Comparison of ENCODE assay signal across 8 mouse cellular contexts in genomic region chr10:4611386-4612155, GRCm38 (mm10). TPM values are rescaled to one million over a fixed set of nuclear protein-coding genes. Genes with fewer than 3 reads are reported as not detected.
DNase-seq lines count a peak whose midpoint lies in the region; ATAC-seq lines count a peak whose summit lies in the region.

Gene Esr1 (plus strand): TSS chr10:4611593.

- H3K4me3 ChIP-seq in lung, embryonic 16.5 days (ENCODE audit: low read length), result peak within 1 kb of the TSS; percentile 32
- H3K4me3 ChIP-seq in heart, embryonic 12.5 days, result peak within 1 kb of the TSS; percentile 32
- peak within 1 kb of the TSS; percentile 35 for H3K4me3 ChIP-seq in limb, embryonic 13.5 days

- ATAC-seq in lung, embryonic 16.5 days (ENCODE audit: low read depth), result peak; percentile 36; the same call in 1 of the 2 replicates
- no peak for ATAC-seq in heart, embryonic 12.5 days (ENCODE audit: insufficient number of reproducible peaks, low FRiP score)
- ATAC-seq in limb, embryonic 13.5 days (ENCODE audit: low FRiP score, low read depth), result peak; percentile 70; the same call in 1 of the 2 replicates

- H3K36me3 ChIP-seq in lung, embryonic 16.5 days (ENCODE audit: control insufficient read depth, insufficient read depth, low read length), result no peaks in the 10 kb centered on the region
- H3K36me3 ChIP-seq in heart, embryonic 12.5 days, result no peaks in the 10 kb centered on the region
- no peaks in the 10 kb centered on the region for H3K36me3 ChIP-seq in limb, embryonic 13.5 days

- H3K27me3 ChIP-seq in lung, embryonic 16.5 days (ENCODE audit: control insufficient read depth, insufficient read depth, low read depth, low read length), result no peaks in the 10 kb centered on the region
- H3K27me3 ChIP-seq in heart, embryonic 12.5 days (replicated peaks), result no peaks in the 10 kb centered on the region
- H3K27me3 ChIP-seq in limb, embryonic 13.5 days, result no peaks in the 10 kb centered on the region

- peak within 1 kb of the TSS; percentile 55 for H3K4me2 ChIP-seq in lung, embryonic 16.5 days (ENCODE audit: low read depth, low read length)
- peak within 1 kb of the TSS; percentile 63 for H3K4me2 ChIP-seq in heart, embryonic 12.5 days
- H3K4me2 ChIP-seq in limb, embryonic 13.5 days (replicated peaks), result peak within 1 kb of the TSS; percentile 61

- H3K27ac ChIP-seq in lung, embryonic 16.5 days (ENCODE audit: low read length), result no peak within 1 kb of the TSS
- no peak within 1 kb of the TSS for H3K27ac ChIP-seq in heart, embryonic 12.5 days (ENCODE audit: poor library complexity, severe bottlenecking)
- H3K27ac ChIP-seq in limb, embryonic 13.5 days, result peak within 1 kb of the TSS; percentile 52; the same call in 1 of the 2 replicates

- no peak for DNase-seq in lung, postnatal 10 days
- peak in 1 of 2 experiments; percentile 37 for DNase-seq in adrenal gland, postnatal 36 days
- DNase-seq in right cerebral cortex, postnatal 25 days, result no peak
- no peak for DNase-seq in urinary bladder, postnatal 14 days (ENCODE audit: low spot score)
- DNase-seq in adipocyte (ENCODE audit: low spot score), result no peak

- peak within 1 kb of the TSS; percentile 39 for H3K9ac ChIP-seq in lung, embryonic 16.5 days (ENCODE audit: low read length)
- no peak within 1 kb of the TSS for H3K9ac ChIP-seq in heart, embryonic 12.5 days
- peak within 1 kb of the TSS; percentile 39; the same call in 1 of the 2 replicates for H3K9ac ChIP-seq in limb, embryonic 13.5 days

- 33% methylated on average over 13 of the region's 13 CpGs for WGBS in lung, embryonic 16.5 days
- WGBS in heart, embryonic 12.5 days, result 46% methylated on average over 13 of the region's 13 CpGs
- 19% methylated on average over 13 of the region's 13 CpGs for WGBS in limb, embryonic 13.5 days

- no peaks in the 10 kb centered on the region; the same call in 1 of the 2 replicates for H3K4me1 ChIP-seq in lung, embryonic 16.5 days (replicated peaks; ENCODE audit: control insufficient read depth, insufficient read depth, low read length)
- no peaks in the 10 kb centered on the region for H3K4me1 ChIP-seq in heart, embryonic 12.5 days (replicated peaks)
- peaks cover 22% of the 10 kb centered on the region for H3K4me1 ChIP-seq in limb, embryonic 13.5 days

- peaks cover 4% of the 10 kb centered on the region; the same call in 1 of the 2 replicates for H3K9me3 ChIP-seq in lung, embryonic 16.5 days (ENCODE audit: control insufficient read depth, low read length)
- H3K9me3 ChIP-seq in heart, embryonic 12.5 days (replicated peaks), result no peaks in the 10 kb centered on the region
- no peaks in the 10 kb centered on the region for H3K9me3 ChIP-seq in limb, embryonic 13.5 days

RNA-seq across cellular contexts. Expression of gene Esr1, which starts in this region (rescaled TPM):
- polyA plus RNA-seq in lung, embryonic 16.5 days (2015; fragmentation: Nextera tagmentation; extraction: Ambion mirVana), result 0.36 and 0.54 TPM in 2 replicates
- total RNA-seq in adrenal gland, postnatal 36 days (2021), result 10 to 100 TPM; 14.3 to 15.0 TPM
- 1.00 and 1.2 TPM in 2 replicates for polyA plus RNA-seq in heart, embryonic 12.5 days (2016; fragmentation: Nextera tagmentation; extraction: Ambion mirVana)
- 0.86 and 0.92 TPM in 2 replicates for polyA plus RNA-seq in limb, embryonic 13.5 days (2015; fragmentation: Nextera tagmentation; extraction: Ambion mirVana)

Comparison
In these comparisons a context has a peak if more than half of its experiments do, and no peak if none do; other contexts are left out.
1. Peak in ATAC-seq, H3K4me3 ChIP-seq, H3K9ac ChIP-seq and H3K4me2 ChIP-seq in lung, embryonic 16.5 days; RNA of the gene not detected or under 1 TPM.
2. Peak in ATAC-seq, H3K4me3 ChIP-seq, H3K27ac ChIP-seq, H3K9ac ChIP-seq and H3K4me2 ChIP-seq in limb, embryonic 13.5 days; RNA of the gene not detected or under 1 TPM.